Mouse (Mus musculus) megakaryocyte, embryonic 14.5 days (primary cell): Measurements from ENCODE around the gene Ccdc124.

ENCODE experiments used
- FLI1 ChIP-seq: IDR thresholded peaks from 2 replicates; pipeline ENCODE4 v1.6.1; 2012; ENCODE audit warnings: low read length, inconsistent platforms, mixed read lengths
- GATA1 ChIP-seq: IDR thresholded peaks from 3 replicates; pipeline ENCODE4 v1.6.1; 2012; ENCODE audit warnings: mixed read lengths, low read length, inconsistent platforms, borderline replicate concordance

DNA sequence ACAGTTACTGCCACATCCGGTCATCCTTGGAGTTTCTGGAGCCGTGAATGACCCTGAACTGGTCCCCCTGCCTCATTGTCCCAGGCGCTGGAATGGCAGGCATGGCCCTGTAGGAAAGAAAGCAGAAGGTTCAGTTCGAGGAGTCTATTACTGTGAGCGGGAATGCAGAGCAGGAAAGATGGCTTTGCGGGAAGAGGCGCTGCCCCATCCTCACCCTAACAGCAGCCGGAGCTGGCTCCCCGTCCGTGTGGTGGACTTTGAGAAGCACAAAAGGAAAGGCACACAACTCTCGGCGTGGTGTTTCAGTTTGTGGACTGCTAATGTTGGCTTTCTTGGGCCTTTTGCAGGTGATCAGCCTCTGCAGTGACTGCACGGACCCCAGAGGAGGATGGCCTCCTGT is 706 bp upstream of the Ccdc124 start:
- TF ChIP-seq FLI1 (no peak), GATA1 (no peak)
